Mouse (Mus musculus): ENCODE data around the gene Rnf224. TPM values are rescaled to one million over a fixed set of nuclear protein-coding genes. Genes with fewer than 3 reads are reported as not detected.

Rnf224 gene
- total and polyA plus RNA-seq, 3 experiments, result not detected

DNA sequence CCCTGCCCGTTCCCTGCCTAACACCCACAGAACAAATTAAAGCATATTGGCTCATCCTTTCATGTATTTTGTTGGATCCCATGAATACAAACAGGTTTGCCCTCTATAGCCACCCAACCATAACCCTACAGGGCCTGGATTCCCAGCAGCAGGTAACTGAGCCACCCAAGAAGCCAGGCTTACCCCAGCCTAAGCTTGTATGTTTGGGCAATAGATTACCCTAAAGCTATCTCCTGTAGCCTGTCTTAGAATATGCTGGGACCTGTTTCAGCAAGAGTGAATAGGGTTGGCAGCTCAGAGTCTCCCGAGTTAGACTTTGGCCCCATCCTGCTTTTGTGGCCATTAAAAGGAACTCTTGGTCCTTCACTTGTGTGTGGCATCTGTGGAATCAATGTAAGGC, 49.0 kb upstream of the Rnf224 start:
- Histone ChIP-seq H3K4me3 (replicated peaks in 1 of 3; ENCODE audit: low read depth in 2 of 3, low read length in 2 of 3, poor library complexity in 1 of 3) (no peak overlapping the region), H3K27ac (ENCODE audit: insufficient read depth, low read depth) (no peak overlapping the region), H3K9ac (ENCODE audit: insufficient read depth, low read depth) (no peak overlapping the region), H3K4me2 (ENCODE audit: insufficient read depth, low read depth, poor library complexity, severe bottlenecking) (no peak overlapping the region), H3K36me3 (replicated peaks in 1 of 2; ENCODE audit: control insufficient read depth in 1 of 2, insufficient read depth in 1 of 2, low read length in 1 of 2) (peaks cover 40 to 61% of the 10 kb centered on the region in 2 experiments), H3K79me2 (replicated peaks; ENCODE audit: control insufficient read depth, extremely low read depth, insufficient read depth, poor library complexity, severe bottlenecking) (no peaks in the 10 kb centered on the region), H3K4me1 (ENCODE audit: control insufficient read depth in 1 of 2, insufficient read depth in 2 of 2) (peaks cover 0 to 2% of the 10 kb centered on the region in 2 experiments; a peak in 1 of 4 replicates), H3K27me3 (replicated peaks) (peaks cover 1% of the 10 kb centered on the region), H3K9me3 (replicated peaks; ENCODE audit: low read length) (no peaks in the 10 kb centered on the region)
- dilution Hi-C loops (cut with MboI; ENCODE audit: extremely low pct_ligation_motif_present, extremely low pct_unique_long_range_greater_than_20kb, low sequenced_read_pairs), result no loop called here
- no peak for TF ChIP-seq IRF4 (IDR thresholded peaks at IDR 0.05; ENCODE audit: low read depth, low read length)
- TF ChIP-seq GABPA (IDR thresholded peaks at IDR 0.05; ENCODE audit: insufficient replicate concordance, low read depth, low read length), result no peak
- no peak for TF ChIP-seq USF1 (IDR thresholded peaks at IDR 0.05; ENCODE audit: low read depth, low read length)
- TF ChIP-seq ETS1 (conservative IDR thresholded peaks at IDR 0.05; ENCODE audit: low read depth, low read length), result no peak
- TF ChIP-seq ZKSCAN1 (IDR thresholded peaks at IDR 0.05; ENCODE audit: borderline replicate concordance, low read depth, low read length), result no peak
- no peak for TF ChIP-seq MXI1 (IDR thresholded peaks at IDR 0.05; ENCODE audit: low read depth, low read length)
- no peak for TF ChIP-seq MAZ (IDR thresholded peaks at IDR 0.05; ENCODE audit: low read depth, low read length)
- TF ChIP-seq BHLHE40 (IDR thresholded peaks at IDR 0.05; ENCODE audit: low read depth, low read length), result no peak
- no peak for TF ChIP-seq POLR2AphosphoS2 (IDR thresholded peaks at IDR 0.05; ENCODE audit: low read depth, low read length)
- no peak for TF ChIP-seq USF2 (conservative IDR thresholded peaks at IDR 0.05; ENCODE audit: low read depth, low read length)
- no peak for TF ChIP-seq RCOR1 (conservative IDR thresholded peaks at IDR 0.05; ENCODE audit: low read depth, low read length)
- no peak for TF ChIP-seq RAD21 (IDR thresholded peaks at IDR 0.05; ENCODE audit: low read depth, low read length)
- no peak for TF ChIP-seq NRF1 (IDR thresholded peaks at IDR 0.05; ENCODE audit: low read depth, low read length)
- no peak for TF ChIP-seq CHD1 (IDR thresholded peaks at IDR 0.05; ENCODE audit: low read depth, low read length)
- TF ChIP-seq MAX (IDR thresholded peaks at IDR 0.05; ENCODE audit: low read length), result no peak
- TF ChIP-seq TBP (conservative IDR thresholded peaks at IDR 0.05; ENCODE audit: low read depth, low read length), result no peak
- no peak for TF ChIP-seq POLR2A (IDR thresholded peaks at IDR 0.05; ENCODE audit: low read depth, low read length)
- TF ChIP-seq ZC3H11A (IDR thresholded peaks at IDR 0.05; ENCODE audit: low read depth, low read length), result no peak
- TF ChIP-seq TCF12 (IDR thresholded peaks at IDR 0.05; ENCODE audit: low read depth, low read length), result no peak
- no peak for TF ChIP-seq MYC (IDR thresholded peaks at IDR 0.05; ENCODE audit: low read depth, low read length)
- in situ Hi-C loops (cut with MboI; ENCODE audit: low pct_ligation_motif_present, low pct_unique_long_range_greater_than_20kb, low sequenced_read_pairs), result no loop called here
- no peak for DNase-seq (ENCODE audit: extremely low read depth)

Data from CH12.LX (cell line).